Mouse (Mus musculus): Measurements from ENCODE around the gene Lyrm9. TPM values are rescaled to one million over a fixed set of nuclear protein-coding genes. Genes with fewer than 3 reads are reported as not detected.

The Lyrm9 gene
- 10 to 100 TPM in 1 of 2 experiments, 1 to 10 TPM in 1; 6.3 to 11.7 TPM for polyA plus RNA-seq (2012; fragmentation: generic; extraction: Trizol)

DNA sequence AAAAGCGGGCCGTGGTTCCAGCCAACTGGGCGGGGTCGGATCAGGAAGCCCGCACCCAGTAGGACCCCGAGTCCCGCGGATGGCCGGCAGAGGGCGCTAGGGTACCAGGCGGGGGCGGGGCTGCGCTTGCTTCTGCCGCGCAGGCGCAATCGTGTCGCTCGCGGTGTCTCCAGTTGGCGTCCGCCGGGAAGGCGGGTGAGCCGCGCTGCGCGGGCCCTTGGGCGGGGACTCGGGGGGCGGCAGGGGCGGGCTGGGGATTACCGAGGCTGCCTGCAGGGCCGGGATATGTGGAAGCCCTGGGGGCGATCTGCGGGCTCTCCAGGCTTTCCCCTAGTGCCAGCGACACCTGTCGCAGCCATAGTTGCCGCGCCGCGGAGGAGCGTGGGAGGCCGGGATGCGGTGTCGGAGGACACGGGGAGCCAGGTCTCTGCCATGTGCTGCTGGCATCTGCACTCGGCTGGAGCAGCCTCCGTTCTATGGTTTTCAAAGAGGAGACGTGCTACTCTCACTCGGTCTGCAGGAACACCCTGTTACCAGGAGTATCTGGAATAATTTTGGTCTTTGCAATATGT, at the start of gene Lyrm9:
TSS of gene Lyrm9 (plus strand) at position 143 of the 572 bp plus-strand sequence.

Other genes with a start within 250 kb of the Lyrm9 start
- gene Nlk, start 129.2 kb upstream of the Lyrm9 start, polyA plus RNA-seq (2012; fragmentation: generic; extraction: Trizol), result 1 to 10 TPM in 1 of 2 experiments, under 1 TPM in 1; 0.77 to 2.7 TPM
- 10 to 100 TPM; 22.7 to 43.2 TPM for gene Ccnq, start 74.9 kb upstream of the Lyrm9 start, polyA plus RNA-seq (2012; fragmentation: generic; extraction: Trizol)
- gene Nos2, start 94.2 kb downstream of the Lyrm9 start, polyA plus RNA-seq (2012; fragmentation: generic; extraction: Trizol), result not detected
- gene Lgals9, start 158.4 kb downstream of the Lyrm9 start, polyA plus RNA-seq (2012; fragmentation: generic; extraction: Trizol), result 100 to 1,000 TPM in 1 of 2 experiments, 10 to 100 TPM in 1; 26.2 to 151 TPM

All from C3H10T1/2 (cell line).